Mouse (Mus musculus): ENCODE results near the gene Bicc1.
A peak's percentile ranks its signal among the peaks of the same experiment; 100 is the strongest.

The Bicc1 gene

DNA sequence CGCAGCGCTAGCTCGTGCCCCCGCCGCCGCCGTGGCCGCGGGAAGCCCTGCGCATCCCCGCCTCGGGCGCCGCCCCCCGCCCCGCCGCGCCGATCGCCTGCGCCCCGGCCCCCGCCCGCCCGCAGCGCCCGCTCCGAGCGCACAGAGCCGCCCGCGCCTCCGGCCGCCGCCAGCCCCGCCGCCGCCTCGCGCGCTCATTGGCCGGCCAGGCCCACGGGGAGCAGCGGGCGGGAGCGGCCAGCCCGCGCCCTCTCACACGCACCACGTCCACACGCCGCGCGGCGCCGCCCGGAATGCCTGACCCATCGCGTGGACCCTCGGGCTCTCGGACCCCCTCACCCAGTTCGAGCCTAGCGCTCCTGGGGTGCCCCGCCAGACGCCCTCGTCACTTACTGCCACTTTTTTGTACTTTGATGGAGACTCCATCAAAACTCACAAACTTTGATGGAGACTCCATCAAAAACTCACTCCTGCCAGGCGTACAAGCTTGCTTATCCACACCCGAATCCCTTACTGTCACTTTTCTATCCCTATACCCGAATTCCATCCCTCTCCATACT is at the start of gene Bicc1:
TSS of gene Bicc1 (minus strand) at position 25 of the 560 bp plus-strand sequence.
- peak; percentile 26 for DNase-seq (ENCODE audit: low spot score)

DNA sequence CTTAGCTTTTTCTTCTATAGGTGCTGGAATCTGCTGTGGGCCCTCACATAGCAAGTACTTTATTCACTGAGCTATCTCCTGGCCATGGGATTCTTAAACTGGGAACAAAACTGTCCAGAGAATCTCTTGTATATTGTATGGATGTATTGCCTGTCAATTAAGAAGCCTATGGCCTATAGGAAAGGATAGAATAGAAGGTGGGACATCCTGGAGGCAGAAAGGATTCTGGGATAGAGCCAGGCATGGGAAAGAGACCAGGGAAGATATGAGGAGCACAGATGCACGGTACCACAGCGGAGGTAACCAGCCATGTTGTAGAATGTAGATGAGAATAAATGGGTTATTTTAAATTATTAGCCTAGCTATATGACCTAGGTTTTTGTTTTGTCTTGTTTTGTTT is 42.0 kb upstream of the Bicc1 start:
- no peak for DNase-seq (ENCODE audit: low spot score)

DNA sequence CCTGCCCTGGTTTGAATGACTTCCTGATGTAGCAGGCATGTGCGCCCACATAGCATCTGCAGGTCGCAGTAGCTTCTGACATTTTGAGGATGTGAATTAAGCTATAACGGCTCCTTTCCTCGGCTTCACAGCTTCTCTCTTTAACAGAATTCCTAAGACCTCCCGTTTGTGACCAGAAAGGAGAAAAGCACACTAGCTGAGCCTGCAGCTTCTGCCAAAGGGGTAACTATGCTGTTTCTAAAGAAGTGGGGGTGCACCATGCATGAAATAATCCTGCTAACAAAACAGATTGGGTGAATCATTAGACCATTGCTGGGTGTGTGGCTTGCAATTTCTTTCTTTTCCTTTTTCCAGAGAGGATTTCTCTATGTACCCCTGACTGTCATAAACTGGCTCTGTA is 41.5 kb upstream of the Bicc1 start:
- DNase-seq (ENCODE audit: low spot score), result no peak

DNA sequence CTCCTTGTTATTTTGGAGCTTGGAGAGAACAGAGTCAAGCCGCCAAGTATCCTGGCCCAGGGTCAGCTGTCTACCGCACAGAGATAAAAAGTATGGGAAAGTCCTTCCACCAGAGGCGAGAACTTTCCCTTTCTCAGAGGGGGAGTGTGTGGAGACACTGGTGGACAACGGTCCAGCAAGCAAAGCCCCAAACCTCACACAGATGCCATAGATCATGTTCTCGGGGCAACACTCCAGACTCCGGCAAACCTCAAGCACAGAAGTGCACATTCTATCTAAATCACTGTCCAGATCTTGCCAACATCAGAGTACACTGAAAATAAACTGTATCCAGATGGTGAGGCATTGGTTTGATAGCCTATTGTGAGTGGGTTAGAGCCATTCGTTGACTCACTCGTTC is 39.2 kb upstream of the Bicc1 start:
- DNase-seq (ENCODE audit: low spot score), result no peak

DNA sequence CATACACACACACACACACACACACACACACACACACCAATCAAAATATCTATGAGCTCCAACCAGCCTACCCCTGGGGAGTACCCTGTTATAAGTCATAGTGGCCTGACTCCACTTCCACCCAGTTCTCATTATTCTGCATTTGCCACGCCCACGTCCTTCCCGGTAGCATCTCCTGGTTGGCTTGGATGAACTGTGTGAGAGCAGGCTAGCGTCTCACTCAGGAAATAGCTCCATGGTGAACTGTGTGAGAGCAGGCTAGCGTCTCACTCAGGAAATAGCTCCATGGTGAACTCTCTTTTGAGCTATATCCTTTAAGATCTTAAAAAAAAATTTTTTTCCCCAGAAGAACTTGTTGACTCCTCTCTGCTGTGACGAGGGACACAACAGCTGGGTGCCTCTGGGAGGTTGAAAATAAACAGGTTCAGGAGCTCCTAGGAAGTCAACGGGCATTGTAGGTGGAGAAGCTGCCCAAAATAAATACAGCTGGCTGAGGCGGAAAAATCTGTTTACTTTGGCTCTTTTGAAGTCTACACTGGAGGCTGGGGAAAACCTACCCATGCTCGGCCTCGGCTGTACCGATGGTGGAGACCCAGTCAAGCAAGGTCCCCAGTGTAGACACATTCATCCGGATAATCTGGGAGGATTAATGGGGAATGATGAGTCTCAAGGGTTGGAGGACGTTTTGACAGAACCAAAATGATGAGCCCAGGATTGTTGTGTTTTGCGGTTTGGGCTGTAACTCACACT is 37.7 kb upstream of the Bicc1 start:
- no peak for DNase-seq (ENCODE audit: low spot score)

DNA sequence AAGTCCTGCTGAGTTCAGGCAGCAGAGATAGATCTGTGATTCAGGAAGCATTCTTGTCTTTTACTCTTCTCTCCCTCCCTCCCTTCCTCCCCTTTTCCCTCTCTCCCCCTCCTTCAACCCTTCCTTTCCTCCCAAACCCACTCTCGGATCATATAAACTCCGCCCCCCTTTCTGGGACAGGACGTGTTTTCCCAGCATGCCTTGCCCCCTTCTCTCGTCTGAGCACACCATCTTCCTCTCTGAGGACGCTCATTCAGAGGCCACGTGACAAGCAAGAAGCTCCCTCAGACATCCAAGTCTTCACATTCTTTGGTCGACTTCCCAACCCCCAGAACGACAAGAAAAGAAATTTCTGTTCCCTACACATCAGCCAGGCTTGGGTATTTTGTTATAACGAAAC is 36.0 kb upstream of the Bicc1 start:
- DNase-seq (ENCODE audit: low spot score), result peak; percentile 40

DNA sequence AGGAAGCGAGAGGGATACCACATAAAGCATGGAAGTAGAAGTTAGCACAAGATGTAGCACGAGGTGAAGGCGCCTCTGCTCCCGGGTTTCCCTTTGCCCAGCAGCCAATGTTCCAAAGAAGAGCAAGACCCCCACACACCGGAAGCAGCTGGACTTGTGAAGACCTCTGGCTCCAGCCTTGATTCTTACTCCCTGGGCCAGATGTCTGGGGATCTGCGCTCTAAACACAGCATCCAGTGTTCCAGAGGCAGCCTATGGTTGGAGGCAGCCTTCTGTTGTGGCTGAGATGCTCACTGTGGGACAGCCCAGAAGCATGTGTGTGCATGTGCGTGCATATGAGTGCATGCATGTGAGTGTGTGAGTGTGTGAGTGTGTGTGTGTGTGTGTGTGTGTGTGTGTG is 35.2 kb upstream of the Bicc1 start:
- no peak for DNase-seq (ENCODE audit: low spot score)

DNA sequence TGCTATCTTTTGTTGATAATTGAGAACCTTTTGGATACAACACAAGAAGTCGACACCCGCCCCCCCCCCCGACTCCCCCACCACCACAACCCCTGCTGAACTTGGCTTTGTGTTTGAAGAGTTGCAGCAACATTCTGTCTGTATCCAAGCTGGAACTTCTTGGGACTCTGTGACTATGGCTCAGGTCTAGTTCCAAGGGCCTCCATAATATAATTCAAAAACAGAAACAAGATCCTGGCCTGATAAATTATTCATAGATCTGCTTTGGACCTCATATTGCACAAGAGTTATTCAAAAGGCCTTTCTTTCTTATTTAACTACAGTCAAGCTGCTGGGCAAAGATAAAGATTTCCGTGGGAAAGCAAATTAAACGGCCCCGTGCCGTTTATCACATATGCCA is 33.8 kb upstream of the Bicc1 start:
- no peak for DNase-seq (ENCODE audit: low spot score)

DNA sequence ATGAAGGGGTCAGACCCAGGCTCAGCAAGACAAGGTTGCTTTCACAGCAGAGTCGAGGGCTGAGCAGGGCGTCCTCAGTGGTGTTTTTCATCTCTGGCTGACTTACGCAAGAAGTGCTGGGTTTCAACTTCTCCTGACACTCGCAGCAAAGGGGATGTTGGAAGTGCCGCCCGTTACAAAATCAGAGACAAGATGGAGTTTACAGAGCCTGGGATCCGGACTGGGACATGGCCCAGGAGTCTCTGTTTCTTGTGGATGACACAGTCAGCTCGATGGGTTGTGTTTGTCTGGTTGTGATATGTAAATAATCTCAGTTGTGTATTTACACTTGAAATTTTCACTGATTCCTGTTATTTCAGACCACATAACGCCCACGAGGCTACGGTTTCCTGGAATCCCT is 33.4 kb upstream of the Bicc1 start:
- DNase-seq (ENCODE audit: low spot score), result peak; percentile 43

DNA sequence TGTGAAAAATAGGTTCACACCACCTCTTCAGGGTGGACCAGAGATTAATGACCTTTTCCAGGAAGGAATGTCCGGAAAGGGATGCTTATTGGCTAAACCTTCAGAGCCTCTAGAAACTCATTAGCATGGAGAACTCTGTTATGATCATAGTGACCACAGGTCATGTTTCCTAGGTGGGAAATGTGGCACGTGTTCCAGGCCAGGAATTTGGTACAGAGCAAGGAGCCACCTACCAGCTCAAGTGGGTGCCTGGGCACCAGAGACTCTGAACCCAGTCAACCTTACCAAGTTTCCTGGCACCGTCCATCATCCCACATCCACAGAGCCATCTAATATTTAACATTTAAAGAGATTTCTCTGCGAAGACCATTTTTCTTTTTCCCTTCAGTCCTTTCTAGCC is 29.2 kb upstream of the Bicc1 start:
- no peak for DNase-seq (ENCODE audit: low spot score)

DNA sequence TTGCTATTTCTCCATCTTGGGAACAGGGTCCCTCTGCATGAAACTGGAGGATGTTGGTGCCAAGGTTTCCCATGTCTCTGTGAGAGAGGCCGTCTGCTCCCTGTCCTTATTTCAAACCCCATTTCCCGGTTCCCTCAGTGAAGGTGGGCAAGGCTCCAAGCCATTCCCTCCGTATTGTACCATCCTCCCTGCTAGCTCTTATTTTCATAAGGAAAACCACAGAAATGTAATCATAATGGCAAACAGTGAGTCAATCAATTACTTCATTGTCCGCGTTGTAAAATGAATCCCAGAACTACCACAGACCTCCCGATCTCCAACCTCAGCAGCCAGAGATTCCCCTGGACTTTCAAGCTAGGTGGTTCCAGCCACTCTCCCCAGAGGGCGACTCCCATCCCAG is 25.6 kb upstream of the Bicc1 start:
- DNase-seq (ENCODE audit: low spot score), result no peak

DNA sequence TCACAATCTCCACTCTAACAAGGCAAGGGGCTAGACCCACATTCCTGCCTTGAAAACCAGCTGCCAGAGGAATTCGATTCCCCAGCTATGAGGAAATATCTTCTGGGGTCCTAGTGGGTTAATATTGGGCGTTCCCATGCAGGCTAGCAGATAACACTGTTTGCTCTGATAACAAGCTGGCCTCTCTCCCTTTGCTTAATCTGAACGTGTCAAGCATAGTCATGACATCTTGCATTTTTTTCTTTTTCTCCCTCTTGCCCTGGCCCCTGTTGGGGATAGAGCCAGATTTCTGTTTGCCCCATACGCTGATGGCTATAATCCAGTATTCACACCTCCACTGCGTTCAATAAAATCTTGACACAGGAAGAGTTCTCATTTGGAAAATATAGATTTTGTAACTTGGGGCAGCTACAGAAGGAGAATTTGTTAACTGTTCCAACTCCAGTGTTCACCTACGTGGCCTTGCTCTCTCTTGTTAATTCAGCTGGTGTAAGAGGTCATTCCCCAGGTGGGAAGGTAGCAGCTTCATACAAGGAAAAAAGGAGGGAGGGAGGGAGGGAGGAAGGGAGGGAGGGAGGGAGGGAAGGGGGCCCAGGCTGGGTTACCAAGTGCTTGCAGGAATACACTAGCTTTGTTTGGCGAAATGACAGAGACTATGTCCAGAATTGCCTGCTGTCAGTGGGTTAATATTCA is 24.0 kb upstream of the Bicc1 start:
- no peak for DNase-seq (ENCODE audit: low spot score)

DNA sequence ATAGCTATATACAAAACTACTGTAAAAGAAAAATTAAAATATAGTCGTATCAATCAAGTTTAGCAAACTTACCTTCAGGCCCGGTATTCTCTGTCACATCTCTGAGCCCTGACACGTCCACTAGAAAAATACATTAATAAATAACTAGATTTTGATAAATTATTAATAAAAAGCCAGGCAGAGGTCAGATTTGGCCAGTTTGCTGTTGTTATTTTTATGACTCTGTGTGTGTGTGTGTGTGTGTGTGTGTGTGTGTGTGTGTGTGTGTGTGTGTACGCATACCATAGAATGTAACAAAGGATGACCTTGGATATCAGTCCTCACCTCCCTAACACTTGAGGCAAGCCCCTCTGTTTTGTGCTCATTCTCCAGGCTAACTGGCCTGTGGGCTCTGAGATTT is 22.4 kb upstream of the Bicc1 start:
- no peak for DNase-seq (ENCODE audit: low spot score)

DNA sequence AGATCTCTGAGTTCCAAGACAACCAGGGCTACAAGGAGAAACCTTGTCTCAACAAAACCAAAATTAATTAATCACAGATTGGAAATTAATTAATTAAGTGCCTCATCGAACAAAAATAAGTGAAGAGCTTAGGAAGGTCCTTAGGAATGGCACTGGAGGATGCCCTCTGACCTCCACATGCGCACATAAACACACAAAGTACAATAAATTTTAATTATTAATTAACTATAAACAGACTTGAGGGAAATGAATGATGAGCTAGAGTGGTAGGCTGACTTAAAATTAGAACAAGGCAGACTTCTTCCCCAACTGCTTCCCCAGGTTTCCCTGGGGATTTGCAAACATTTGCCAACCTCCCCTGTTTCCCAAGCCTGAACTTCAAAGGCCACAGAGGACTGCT is 21.6 kb upstream of the Bicc1 start:
- no peak for DNase-seq (ENCODE audit: low spot score)

DNA sequence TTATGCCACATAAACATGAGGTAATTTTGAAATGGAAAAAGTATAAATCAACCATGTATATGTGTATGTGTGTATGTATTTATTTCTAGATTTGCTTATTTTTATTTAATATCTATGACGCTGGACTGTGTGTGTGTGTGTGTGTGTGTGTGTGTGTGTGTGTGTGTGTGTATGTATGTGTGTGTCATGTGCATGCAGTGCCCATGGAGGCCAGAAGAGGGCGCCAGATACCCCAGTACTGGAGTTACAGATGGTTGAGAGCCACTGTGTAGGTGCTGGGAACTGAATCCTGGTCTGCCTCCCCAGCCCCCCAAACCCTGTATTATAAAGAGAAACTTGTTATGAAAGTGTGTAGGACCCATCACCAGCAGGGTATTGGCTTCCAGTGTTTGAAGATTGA is 20.6 kb upstream of the Bicc1 start:
- no peak for DNase-seq (ENCODE audit: low spot score)

DNA sequence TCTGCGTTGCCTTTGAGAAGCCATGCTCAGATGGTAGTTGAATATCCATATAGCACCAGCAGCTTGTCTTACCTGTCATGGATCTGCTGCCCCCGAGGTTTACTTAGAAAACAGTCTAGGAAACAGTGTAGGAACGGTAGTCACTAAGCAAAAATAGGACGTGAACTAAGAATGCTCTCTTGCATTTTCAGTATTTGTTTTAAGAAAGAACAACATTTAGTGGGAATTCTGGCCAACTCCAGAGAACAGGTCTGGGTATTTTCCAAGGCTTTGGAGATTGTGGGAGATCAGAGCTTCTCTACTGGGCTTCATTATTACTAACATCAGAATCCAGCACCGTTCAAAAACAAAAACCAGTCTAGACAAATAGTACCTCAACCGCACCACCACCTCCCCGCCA is 17.7 kb upstream of the Bicc1 start:
- DNase-seq (ENCODE audit: low spot score), result no peak

DNA sequence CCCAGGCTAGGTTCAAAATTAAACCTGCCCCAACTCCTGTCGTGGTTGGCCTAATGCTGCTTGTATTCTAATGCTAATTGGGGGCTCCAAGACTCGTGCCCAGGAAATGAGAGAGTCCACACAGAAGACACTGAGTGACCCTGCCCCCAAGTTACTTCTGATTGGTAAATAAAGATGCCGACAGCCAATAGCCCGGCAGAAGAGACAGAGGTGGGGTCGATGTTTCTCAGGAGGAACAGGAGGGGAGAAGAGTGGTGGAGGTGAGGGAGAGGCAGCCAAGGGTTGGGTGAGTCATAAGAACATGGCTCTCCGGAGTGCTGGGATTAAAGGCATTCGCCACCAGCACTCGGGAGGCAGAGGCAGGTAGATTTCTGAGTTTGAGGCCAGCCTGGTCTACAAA is 16.8 kb upstream of the Bicc1 start:
- no peak for DNase-seq (ENCODE audit: low spot score)

DNA sequence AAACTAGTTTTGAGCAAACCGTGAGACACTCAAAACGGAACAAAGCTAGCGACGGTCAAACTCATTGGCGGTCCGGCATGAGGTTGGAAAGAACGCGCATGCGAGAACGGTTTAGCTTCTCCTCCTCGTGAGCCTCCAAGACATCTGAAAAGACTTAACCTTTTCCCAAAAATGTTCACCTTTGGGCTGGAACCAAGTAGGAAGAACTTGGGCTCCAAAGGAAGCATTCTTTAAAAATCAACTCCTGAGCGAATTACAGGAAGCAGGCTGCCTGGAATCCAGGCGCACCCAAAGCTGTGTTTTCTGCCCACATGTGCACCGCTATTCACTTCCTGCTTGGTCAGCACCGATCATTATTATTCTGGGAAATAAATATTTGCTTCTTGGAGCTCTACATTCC is 15.8 kb upstream of the Bicc1 start:
- DNase-seq (ENCODE audit: low spot score), result no peak

DNA sequence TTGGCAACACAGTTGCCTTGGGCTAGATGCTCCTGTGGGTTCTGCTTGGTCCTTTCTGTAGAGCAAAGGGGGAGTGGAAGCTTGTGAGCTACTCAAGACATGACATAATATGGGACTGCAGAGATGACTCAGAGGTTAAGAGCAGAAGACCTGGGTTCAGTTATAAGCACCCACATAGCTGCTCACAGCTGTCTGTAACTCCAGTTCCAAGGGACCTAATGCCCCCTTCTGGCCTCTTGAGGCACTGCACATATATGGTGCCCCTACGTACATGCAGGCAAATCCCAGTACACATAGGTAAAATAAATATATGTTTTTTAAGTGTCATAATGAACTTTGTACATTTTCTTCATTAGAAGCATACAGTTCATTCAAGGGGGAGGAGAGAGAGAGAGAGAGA is 11.9 kb upstream of the Bicc1 start:
- DNase-seq (ENCODE audit: low spot score), result no peak

DNA sequence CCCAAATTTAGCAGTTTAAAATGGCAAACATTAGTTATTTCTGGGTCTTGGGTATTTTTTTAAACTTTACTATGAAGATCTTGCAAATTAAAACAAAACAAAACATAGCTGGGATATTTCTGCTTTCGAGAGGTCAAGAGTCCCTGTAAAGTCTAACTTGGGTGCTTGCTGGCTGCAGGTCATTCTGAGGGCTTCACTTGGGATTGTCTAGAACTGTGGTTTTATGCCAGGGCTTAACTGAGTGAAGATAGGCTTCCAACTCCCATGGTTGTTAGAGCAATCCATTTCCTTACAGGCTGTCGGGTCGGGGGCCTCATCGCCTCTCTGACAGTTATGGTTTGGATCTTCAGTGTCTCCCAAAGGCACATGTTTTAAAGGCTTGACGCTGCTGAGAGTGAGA is 11.3 kb upstream of the Bicc1 start:
- no peak for DNase-seq (ENCODE audit: low spot score)

DNA sequence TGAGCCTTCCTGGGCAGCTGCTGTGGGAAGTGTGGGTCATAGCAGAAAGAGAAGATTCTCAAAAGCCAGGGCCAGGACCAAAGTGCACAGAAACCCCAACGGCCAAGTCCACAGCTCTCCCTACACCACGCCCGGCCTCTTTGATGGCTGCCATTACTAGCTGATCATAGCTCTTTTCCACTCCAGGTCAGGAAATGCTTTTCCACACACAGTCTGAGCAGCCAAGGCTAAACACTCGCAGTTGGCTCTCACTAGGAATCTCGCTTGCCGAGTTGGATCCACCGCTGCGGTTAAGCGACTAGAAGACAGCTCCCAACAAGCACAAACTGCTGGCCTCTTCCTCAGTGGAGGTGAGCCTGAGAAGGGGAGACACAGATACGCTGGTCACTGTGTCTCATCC is 10.3 kb upstream of the Bicc1 start:
- DNase-seq (ENCODE audit: low spot score), result no peak

DNA sequence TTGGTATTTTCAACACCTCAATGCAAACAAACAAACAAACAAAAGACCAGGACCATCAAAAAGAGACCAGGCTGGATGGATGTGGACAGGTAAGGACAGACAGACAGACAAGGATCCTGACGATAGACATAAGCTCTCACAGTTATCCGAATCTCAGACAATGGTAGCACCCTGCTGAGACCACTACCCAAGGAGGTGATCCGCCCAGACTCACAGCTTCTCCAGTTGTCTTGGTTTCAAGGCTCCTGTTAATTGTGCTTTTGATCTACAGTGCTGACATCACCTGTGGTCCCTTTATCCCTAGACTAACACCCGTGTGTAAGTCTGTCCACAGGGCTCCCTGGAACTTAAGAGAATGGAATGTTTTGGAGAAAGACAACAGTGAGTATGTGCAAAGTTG is 9.7 kb upstream of the Bicc1 start:
- DNase-seq (ENCODE audit: low spot score), result no peak

DNA sequence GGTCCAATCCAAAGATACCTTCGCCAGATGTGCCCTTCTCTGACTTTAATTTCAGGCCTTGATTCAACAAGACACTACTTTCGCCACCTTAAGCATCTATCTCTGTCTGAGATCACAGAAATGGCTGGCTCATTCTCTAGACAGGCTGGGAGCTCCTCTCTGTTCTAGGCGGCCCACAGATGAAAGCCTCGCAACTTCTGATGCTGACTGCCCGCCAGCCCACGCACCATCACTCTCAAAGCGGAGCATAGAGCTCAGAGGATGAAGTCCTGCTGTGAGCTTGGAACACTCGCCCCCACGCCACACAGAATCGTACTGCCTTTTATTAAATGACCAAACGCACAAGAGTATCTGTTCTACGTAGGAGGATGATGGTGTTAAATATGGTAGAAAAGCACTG is 949 bp upstream of the Bicc1 start:
- no peak for DNase-seq (ENCODE audit: low spot score)

Measured in lung, postnatal 25 days (tissue).